Mouse (Mus musculus): Measurements from ENCODE around the gene Dohh.

DNA sequence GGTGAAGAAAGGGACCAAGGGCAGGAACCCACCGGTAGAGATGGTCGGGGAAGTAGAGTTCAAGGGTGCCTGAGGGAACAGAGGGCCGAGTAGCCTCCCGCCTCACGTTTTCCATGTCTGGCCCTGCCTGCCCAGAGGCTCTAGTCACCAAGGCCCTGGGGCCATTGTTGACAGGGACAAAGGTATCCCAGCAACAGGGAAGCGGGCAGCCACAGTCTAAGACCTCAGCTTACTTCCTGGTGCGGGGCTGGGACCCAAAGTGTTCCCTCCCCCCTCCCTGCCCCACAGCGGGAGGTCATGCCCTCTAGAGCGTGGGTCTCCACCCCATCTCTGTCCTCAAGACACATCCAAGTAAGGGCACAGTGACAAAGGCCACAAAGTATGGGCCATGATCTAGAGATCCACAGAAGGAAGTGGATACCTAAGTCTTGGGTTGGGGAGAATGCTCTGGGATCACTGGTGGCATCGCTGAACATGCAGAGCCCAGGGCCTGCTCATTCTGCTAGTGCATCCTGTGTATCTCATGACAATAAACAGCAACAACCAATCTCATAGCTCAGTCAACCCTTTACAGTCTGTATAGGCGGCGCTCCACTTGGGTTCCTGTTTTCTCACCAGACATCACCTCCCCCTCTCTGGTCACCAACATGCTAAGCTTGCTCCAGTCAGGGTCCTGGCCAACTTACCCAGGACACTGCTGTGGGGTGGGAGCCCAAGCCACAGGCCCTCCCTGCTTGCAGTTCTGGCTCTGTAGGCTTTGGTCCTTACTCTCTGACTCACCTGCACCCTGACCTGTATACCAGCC lies 18.4 kb upstream of the Dohh start, which contains the start of gene 4930404N11Rik:
- TF ChIP-seq CTCF (IDR thresholded peaks at IDR 0.05; ENCODE audit: extremely low read depth, insufficient read length, insufficient replicate concordance, low read depth, low read length) (no peak), POLR2A (IDR thresholded peaks at IDR 0.05; ENCODE audit: low read depth, low read length) (no peak)

All from small intestine, adult 2 months (tissue).